Mouse (Mus musculus) small intestine, adult 2 months (tissue): ENCODE data around the gene Mxi1. TPM values are rescaled to one million over a fixed set of nuclear protein-coding genes. Genes with fewer than 3 reads are reported as not detected.

Source experiments
- H3K27ac ChIP-seq: fragments of 200-500 bp; 2 replicates; pipeline ENCODE4 v1.5.1; 2012; ENCODE audit warnings: low read depth, low read length, control low read depth, inconsistent platforms; ENCODE audit not compliant: insufficient read depth
- H3K27me3 ChIP-seq: fragments of 200-500 bp; 2 replicates; pipeline ENCODE4 v1.6.1; 2012; ENCODE audit warnings: mild to moderate bottlenecking, moderate library complexity, low read length, inconsistent platforms; ENCODE audit not compliant: control insufficient read depth, insufficient read depth
- H3K36me3 ChIP-seq: fragments of 200-500 bp; 2 replicates; pipeline ENCODE4 v1.6.1; 2012; ENCODE audit warnings: mild to moderate bottlenecking, low read length, control low read depth, inconsistent platforms; ENCODE audit not compliant: control insufficient read depth, insufficient read depth
- H3K4me1 ChIP-seq: fragments of 200-500 bp; 2 replicates; pipeline ENCODE4 v1.6.1; 2012; ENCODE audit warnings: low read length, inconsistent platforms, mixed read lengths; ENCODE audit not compliant: control insufficient read depth, insufficient read depth, insufficient read length
- H3K4me3 ChIP-seq: fragments of 200-500 bp; 2 replicates; pipeline ENCODE4 v1.5.1; 2012; ENCODE audit warnings: low read depth, mild to moderate bottlenecking, control low read depth, inconsistent platforms, low read length, moderate library complexity
- CTCF ChIP-seq: fragments of 200-500 bp; IDR thresholded peaks from 2 replicates; pipeline ENCODE4 v1.5.1; 2012; ENCODE audit warnings: low read depth, mild to moderate bottlenecking, control low read depth, inconsistent platforms, low read length, moderate library complexity, mixed read lengths; ENCODE audit not compliant: insufficient replicate concordance, insufficient read length; ENCODE audit errors: extremely low read depth
- POLR2A ChIP-seq: fragments of 200-500 bp; IDR thresholded peaks from 2 replicates; pipeline ENCODE4 v1.6.1; 2012; ENCODE audit warnings: low read depth, mild to moderate bottlenecking, control low read depth, inconsistent platforms, low read length, moderate library complexity
- WGBS: fragments of 180-500 bp; shearing (Covaris S2); methylation state at CpG from one replicate; pipeline ENCODE4 v1.1.7; 2018; 5-methylcytosine and 5-hydroxymethylcytosine counted together
- polyA plus RNA-seq: library from polyadenylated mRNA; depleted of rRNA; stranded (reverse); fragments of >200 nt; gene quantifications from 2 replicates; pipeline ENCODE4 v1.2.3, GENCODE M21; 2012

Mxi1 gene
- polyA plus RNA-seq, 1 experiment: 66.0 TPM

GRCm38 (mm10) chr19:53400332-53401110, 90.2 kb downstream of the Mxi1 start:
- no peaks in the 10 kb centered on the region for H3K36me3 ChIP-seq
- no peak for TF ChIP-seq CTCF
- no peak for TF ChIP-seq POLR2A
- no peak overlapping the region for H3K27ac ChIP-seq
- no peak overlapping the region for H3K4me3 ChIP-seq
- no peaks in the 10 kb centered on the region for H3K4me1 ChIP-seq
- no peaks in the 10 kb centered on the region for H3K27me3 ChIP-seq
- WGBS: 72% methylated on average over 16 of the region's 16 CpGs

- Histone ChIP-seq H3K4me3 (no peak overlapping the region), H3K27me3 (no peaks in the 10 kb centered on the region), H3K27ac (no peak overlapping the region), H3K36me3 (no peaks in the 10 kb centered on the region), H3K4me1 (no peaks in the 10 kb centered on the region; the same call in 1 of the 2 replicates)
- TF ChIP-seq CTCF (no peak), POLR2A (no peak)
- 53% methylated on average over 12 of the region's 12 CpGs for WGBS
These were observed 92.6 kb downstream of the Mxi1 start for GRCm38 (mm10) chr19:53402741-53403432.

GRCm38 (mm10) chr19:53404219-53404836, 94.0 kb downstream of the Mxi1 start:
- Histone ChIP-seq H3K27ac (no peak overlapping the region), H3K27me3 (no peaks in the 10 kb centered on the region), H3K4me1 (no peaks in the 10 kb centered on the region; the same call in 1 of the 2 replicates), H3K4me3 (no peak overlapping the region), H3K36me3 (no peaks in the 10 kb centered on the region)
- WGBS: 74% methylated on average over 10 of the region's 10 CpGs
- TF ChIP-seq CTCF: no peak
- no peak for TF ChIP-seq POLR2A

GRCm38 (mm10) chr19:53404837-53405356, 94.6 kb downstream of the Mxi1 start:
- H3K4me1 ChIP-seq: no peaks in the 10 kb centered on the region; the same call in 1 of the 2 replicates
- H3K36me3 ChIP-seq: no peaks in the 10 kb centered on the region
- TF ChIP-seq POLR2A (no peak), CTCF (no peak)
- no peak overlapping the region for H3K27ac ChIP-seq
- H3K27me3 ChIP-seq: no peaks in the 10 kb centered on the region
- H3K4me3 ChIP-seq: no peak overlapping the region
- 84% methylated on average over 18 of the region's 18 CpGs for WGBS

GRCm38 (mm10) chr19:53405810-53406209, 95.5 kb downstream of the Mxi1 start:
- 38% methylated on average over 2 of the region's 2 CpGs for WGBS
- H3K27me3 ChIP-seq: no peaks in the 10 kb centered on the region
- H3K27ac ChIP-seq: no peak overlapping the region
- H3K4me3 ChIP-seq: no peak overlapping the region
- no peak for TF ChIP-seq CTCF
- TF ChIP-seq POLR2A: no peak
- no peaks in the 10 kb centered on the region; the same call in 1 of the 2 replicates for H3K4me1 ChIP-seq
- H3K36me3 ChIP-seq: no peaks in the 10 kb centered on the region

- Histone ChIP-seq H3K36me3 (no peaks in the 10 kb centered on the region), H3K4me3 (no peak overlapping the region), H3K27ac (no peak overlapping the region), H3K27me3 (no peaks in the 10 kb centered on the region), H3K4me1 (no peaks in the 10 kb centered on the region; the same call in 1 of the 2 replicates)
- no peak for TF ChIP-seq CTCF
- no peak for TF ChIP-seq POLR2A
- 62% methylated on average over 2 of the region's 2 CpGs for whole genome bisulfite sequencing
These were observed 97.0 kb downstream of the Mxi1 start for GRCm38 (mm10) chr19:53407350-53407749.

GRCm38 (mm10) chr19:53408398-53408797, 98.1 kb downstream of the Mxi1 start:
- H3K36me3 ChIP-seq: no peaks in the 10 kb centered on the region
- no peak for TF ChIP-seq POLR2A
- no peak for TF ChIP-seq CTCF
- no peaks in the 10 kb centered on the region for H3K27me3 ChIP-seq
- no peak overlapping the region for H3K4me3 ChIP-seq
- 81% methylated on average over 8 of the region's 8 CpGs for WGBS
- no peak overlapping the region for H3K27ac ChIP-seq
- H3K4me1 ChIP-seq: no peaks in the 10 kb centered on the region; the same call in 1 of the 2 replicates
